Mouse (Mus musculus) embryonic fibroblast, embryonic 13.5 days (primary cell): Measurements from ENCODE around the gene Serpinb2.

Experiments used
- CTCF ChIP-seq: IDR thresholded peaks from 2 replicates; pipeline ENCODE4 v1.5.1; 2011; ENCODE audit warnings: mild to moderate bottlenecking, control low read depth, low read length, moderate library complexity, borderline replicate concordance; ENCODE audit not compliant: insufficient read depth
- POLR2A ChIP-seq: IDR thresholded peaks from 2 replicates; pipeline ENCODE4 v1.6.1; 2011; ENCODE audit warnings: low read depth, mild to moderate bottlenecking, control low read depth, low read length, moderate library complexity

DNA sequence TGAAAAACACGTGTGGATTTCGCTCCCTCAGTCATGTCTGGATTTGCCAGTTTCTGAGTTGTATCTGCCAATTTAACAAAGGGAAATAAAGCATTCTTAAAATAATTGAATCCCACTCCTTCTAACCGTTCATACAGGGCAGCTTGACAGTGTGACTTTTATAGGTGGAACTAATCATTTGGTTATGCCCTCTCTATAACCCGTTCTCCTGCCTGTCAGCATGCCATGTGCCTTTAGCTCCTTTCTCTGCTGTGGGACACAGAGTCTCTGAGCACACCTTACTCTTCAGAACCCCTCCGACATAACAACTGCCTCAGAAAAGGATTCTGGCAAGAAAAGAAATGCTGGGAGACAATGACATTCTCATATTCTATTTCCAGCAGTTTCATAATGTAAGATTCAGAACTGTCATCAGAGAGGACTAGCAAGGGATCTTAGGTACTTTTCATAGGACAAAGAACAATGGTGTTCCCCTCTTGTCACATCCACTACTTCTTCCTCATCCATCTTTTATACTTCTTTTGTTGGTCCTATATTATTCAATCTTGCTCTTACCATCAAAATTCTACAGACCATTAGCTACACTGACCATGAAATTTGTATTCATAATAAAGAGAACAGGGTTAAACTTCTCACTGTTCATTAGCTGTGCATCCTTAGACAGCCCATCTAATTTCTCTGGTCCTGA is 18.3 kb downstream of the Serpinb2 start:
- no peak for TF ChIP-seq POLR2A
- TF ChIP-seq CTCF, result no peak
